Mouse (Mus musculus) B cell, adult 2 months (primary cell): ENCODE measurements around the gene Gm13275.
"Not testable (repeated sequence)": the region's sequence is repeated elsewhere in the genome, so short reads cannot be mapped to it uniquely, and the experiment has no call there.

Source experiments
- DNase-seq, 2 experiments: peaks; one replicate each; pipeline ENCODE4 v3.0.0; 2022

Gene Gm13275

DNA sequence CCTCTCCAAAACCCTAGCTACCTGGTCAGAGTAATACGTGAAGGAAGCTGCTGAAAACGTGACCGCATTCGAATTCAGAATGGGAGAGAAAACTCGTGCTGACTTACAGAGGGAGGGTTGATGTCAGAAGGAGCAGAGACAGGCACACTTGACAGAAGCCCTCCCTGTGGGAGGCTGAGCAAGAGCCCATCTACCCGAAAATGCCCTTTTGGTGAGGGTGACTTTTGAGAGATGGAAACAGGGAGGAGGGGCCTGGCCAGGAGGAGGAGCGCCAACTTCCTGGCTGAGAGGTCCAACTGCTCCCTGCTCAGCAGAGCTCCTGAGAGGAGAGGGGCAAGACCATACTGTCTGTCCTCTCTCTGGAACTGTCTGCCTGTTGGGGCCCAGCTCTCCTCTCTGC, 5.1 kb downstream of the Gm13275 start, which contains the start of gene Gm13285:
Gene Gm13285, plus strand, starts transcription at position 301 of the 400 bp plus-strand sequence.
- DNase-seq, result not testable (repeated sequence)

- not testable (repeated sequence) for DNase-seq
Observed at GRCm38 (mm10) chr4:88802954-88803353, 8.7 kb downstream of the Gm13275 start, which contains the start of gene Gm13287. Gm13287 (plus strand) TSS chr4:88803254.

DNA sequence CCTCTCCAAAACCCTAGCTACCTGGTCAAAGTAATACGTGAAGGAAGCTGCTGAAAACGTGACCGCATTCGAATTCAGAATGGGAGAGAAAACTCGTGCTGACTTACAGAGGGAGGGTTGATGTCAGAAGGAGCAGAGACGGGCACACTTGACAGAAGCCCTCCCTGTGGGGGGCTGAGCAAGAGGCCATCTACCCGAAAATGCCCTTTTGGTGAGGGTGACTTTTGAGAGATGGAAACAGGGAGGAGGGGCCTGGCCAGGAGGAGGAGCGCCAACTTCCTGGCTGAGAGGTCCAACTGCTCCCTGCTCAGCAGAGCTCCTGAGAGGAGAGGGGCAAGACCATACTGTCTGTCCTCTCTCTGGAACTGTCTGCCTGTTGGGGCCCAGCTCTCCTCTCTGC, 10.9 kb downstream of the Gm13275 start, which contains the start of gene Gm13288:
Gene Gm13288, plus strand, starts transcription at position 301 of the 400 bp plus-strand sequence.
- DNase-seq, result not testable (repeated sequence)

GRCm38 (mm10) chr4:88805761-88806160, 11.5 kb downstream of the Gm13275 start:
- peak; percentile 15 to 29 for DNase-seq

DNA sequence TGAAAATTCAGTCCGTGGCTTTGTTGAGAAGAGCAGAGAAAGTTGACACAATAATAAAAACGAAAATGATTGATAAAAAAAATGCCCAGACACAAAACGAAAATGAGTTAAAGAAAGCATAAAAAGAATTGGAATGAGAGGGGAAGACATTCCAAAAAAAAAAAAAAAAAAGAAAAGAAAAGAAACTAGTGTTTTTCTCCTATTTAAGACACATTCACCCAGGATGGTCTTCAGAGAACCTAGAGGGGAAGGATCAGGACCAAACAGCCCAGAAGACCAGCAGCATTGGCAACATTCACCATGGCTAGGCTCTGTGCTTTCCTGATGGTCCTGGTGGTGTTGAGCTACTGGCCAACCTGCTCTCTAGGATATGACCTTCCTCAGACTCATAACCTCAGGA, 21.6 kb downstream of the Gm13275 start, which contains the start of gene Ifna7:
Gene Ifna7, plus strand, starts transcription at position 301 of the 400 bp plus-strand sequence.
- DNase-seq, result no peak

GRCm38 (mm10) chr4:88819659-88820058, 25.4 kb downstream of the Gm13275 start, which contains the start of gene Ifna11:
Ifna11 (plus strand) TSS chr4:88819959.
- no peak for DNase-seq

DNA sequence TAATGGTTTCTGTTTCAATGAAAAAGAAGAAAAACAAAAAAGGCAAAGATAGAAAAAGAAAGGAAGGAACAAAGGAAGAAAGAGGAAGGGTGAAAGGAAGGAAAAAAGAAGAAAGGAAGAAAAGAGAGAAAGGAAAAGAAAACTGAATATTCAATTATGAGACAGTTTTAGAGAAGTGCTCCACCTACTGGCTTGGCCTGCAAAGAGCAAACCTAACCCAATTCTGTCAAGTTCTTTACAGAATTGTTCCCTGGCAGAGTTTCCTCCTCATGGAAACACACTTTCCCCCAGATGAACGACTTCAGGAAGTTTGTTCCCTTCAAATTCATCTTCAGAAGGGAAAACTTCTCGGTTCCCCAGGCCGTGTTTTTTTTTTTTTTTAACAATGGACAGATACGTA, 28.7 kb downstream of the Gm13275 start:
- DNase-seq, result peak; percentile 32 to 33

DNA sequence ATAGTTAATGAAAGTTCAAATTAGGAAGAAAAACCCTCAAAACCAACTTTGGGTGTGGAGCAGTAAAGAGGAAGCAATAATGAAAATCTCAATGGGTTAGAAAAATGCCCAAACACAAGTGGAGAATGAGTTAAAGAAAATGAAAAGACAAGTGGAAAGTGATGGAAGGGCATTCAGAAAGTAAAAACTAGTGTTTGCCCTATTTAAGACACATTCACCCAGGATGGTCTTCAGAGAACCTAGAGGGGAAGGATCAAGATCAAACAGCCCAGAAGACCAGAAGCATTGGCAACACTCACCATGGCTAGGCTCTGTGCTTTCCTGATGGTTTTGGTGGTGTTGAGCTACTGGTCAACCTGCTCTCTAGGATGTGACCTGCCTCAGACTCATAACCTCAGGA, 32.8 kb downstream of the Gm13275 start, which contains the start of gene Ifna6:
Gene Ifna6, plus strand, starts transcription at position 301 of the 400 bp plus-strand sequence.
- DNase-seq, result not testable (repeated sequence)

GRCm38 (mm10) chr4:88830523-88830922, 36.2 kb downstream of the Gm13275 start:
- peak; percentile 46 to 59 for DNase-seq

DNA sequence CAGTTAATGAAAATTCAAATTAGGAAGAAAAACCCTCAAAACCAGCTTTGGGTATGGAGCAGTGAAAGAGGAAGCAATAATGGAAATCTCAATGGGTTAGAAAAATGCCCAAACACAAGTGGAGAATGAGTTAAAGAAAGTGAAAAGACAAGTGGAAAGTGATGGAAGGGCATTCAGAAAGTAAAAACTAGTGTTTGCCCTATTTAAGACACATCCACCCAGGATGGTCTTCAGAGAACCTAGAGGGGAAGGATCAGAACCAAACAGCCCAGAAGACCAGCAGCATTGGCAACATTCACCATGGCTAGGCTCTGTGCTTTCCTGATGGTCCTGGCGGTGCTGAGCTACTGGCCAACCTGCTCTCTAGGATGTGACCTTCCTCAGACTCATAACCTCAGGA, 40.9 kb downstream of the Gm13275 start, which contains the start of gene Ifna5:
Gene Ifna5, plus strand, starts transcription at position 301 of the 400 bp plus-strand sequence.
- DNase-seq, result not testable (repeated sequence)

DNA sequence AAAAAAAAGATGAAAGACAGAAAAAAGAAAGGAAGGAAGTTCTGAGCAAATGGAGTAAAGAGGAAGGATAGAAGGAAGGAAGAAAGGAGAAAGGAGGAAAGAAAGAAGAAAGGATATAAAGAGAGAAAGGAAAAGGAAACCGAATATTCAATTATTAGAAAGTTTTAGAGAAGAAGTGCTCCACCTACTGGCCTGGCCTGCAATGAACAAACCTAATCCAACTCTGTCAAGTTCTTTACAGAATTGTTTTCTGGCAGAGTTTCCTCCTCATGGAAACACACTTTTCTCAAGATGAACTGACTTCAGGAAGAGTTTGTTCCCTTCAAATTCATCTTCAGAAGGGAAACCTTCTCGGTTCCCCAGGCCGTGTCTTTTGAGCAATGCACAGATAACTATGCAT, 44.5 kb downstream of the Gm13275 start:
- peak; percentile 42 to 53 for DNase-seq

DNA sequence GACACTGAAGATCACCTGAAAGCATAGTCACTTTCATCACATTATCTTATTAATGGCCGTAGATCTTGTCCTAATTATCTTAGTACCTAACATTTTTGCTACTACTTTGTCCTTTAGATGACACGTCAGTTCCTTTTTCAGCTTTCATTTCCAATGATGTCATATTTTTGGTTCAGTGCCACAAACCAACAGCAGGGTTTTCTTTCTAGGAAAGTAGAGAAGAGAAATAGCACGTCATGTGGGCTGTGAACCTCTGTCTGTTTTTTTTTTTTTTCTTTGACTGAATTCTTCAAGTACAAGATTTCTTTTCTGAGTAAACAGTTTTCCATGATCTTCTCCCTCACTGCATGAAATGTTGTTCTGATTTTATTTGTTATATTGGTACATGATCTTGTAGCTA, 45.8 kb downstream of the Gm13275 start:
- DNase-seq, result no peak

GRCm38 (mm10) chr4:88841438-88841911, 47.2 kb downstream of the Gm13275 start, which contains the start of gene Ifna4:
Ifna4 (plus strand) TSS chr4:88841861.
- peak; percentile 24 to 44 for DNase-seq
